Mouse (Mus musculus) cortical plate, adult 2 months (tissue): ENCODE data around the gene Zfp398.

Experiments
- CTCF ChIP-seq: fragments of 200-500 bp; IDR thresholded peaks from 2 replicates; pipeline ENCODE4 v1.5.1; 2011; ENCODE audit warnings: mild to moderate bottlenecking, control low read depth, low read length; ENCODE audit not compliant: insufficient read depth; ENCODE audit errors: extremely low read depth
- POLR2A ChIP-seq: fragments of 200-500 bp; IDR thresholded peaks from 2 replicates; pipeline ENCODE4 v1.6.1; 2011; ENCODE audit warnings: mild to moderate bottlenecking, low read length, control low read depth; ENCODE audit not compliant: insufficient read depth; ENCODE audit errors: extremely low read depth

- TF ChIP-seq CTCF (no peak), POLR2A (no peak)
Observed at GRCm38 (mm10) chr6:47793284-47793683, 42.2 kb upstream of the Zfp398 start.
